Mouse (Mus musculus): ENCODE data around the gene H2-DMa. TPM values are rescaled to one million over a fixed set of nuclear protein-coding genes. Genes with fewer than 3 reads are reported as not detected.
"Not testable (repeated sequence)": the region's sequence is repeated elsewhere in the genome, so short reads cannot be mapped to it uniquely, and the experiment has no call there.

The H2-DMa gene
- polyA plus RNA-seq, 1 experiment: 8.2 TPM

DNA sequence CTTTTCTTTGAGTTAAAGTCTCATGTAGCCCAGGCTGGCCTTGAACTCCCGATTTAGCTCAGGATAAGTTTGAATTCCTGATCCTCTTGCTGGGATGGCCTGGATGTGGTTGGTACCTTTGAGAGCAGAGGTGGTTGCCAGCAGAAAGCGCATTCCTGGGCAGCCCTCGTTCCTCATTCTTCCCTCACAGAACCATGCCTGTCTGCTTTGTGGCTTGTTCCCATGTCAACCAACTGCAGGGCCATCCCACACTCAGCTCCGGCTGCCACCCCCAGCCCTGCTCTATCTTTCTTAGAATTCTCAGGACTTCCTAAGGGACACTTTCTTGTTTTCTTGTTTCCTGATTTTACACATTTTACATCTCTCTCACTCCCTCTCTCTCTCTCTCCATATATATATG, 22.1 kb downstream of the H2-DMa start:
- H3K27ac ChIP-seq (ENCODE audit: insufficient read depth, low read length): no peak overlapping the region
- no peak overlapping the region for H3K4me3 ChIP-seq (ENCODE audit: insufficient read depth, low read length)
- TF ChIP-seq POLR2A (IDR thresholded peaks at IDR 0.05; ENCODE audit: low read depth, low read length) (no peak), CTCF (IDR thresholded peaks at IDR 0.05; ENCODE audit: borderline replicate concordance, insufficient read depth, low read length) (no peak)
- H3K4me1 ChIP-seq (ENCODE audit: control insufficient read depth, insufficient read depth, low read length): peaks cover 5% of the 10 kb centered on the region; the same call in 1 of the 2 replicates

DNA sequence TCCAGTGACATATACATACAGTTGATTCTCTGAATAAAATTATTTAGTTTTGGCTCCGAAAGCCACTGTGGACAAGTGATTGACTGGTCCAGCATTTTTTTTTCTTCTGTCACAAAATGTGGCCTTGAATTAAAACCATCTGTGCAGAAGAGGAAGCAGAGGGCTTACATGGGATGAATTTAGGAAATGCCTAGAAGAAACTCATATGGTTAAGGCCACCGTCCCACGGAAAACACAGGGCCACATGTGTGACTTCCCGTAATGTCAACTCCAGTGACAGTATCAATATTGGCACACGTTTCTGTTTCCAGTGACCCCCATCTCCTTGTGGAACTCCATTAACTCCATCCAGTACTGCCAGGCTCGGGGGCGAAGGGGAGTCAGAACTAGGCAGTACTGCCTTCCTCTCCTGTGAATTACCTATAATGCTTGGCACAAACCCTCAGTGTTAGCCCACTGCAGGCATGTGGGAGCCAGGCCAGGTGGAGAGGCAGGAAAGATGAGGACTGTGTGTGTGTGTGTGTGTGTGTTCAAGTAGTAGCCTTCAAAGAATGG, 23.2 kb downstream of the H2-DMa start:
- Histone ChIP-seq H3K27ac (ENCODE audit: insufficient read depth, low read length) (no peak overlapping the region), H3K4me3 (ENCODE audit: insufficient read depth, low read length) (no peak overlapping the region), H3K4me1 (ENCODE audit: control insufficient read depth, insufficient read depth, low read length) (peaks cover 5% of the 10 kb centered on the region; the same call in 1 of the 2 replicates)
- no peak for TF ChIP-seq POLR2A (IDR thresholded peaks at IDR 0.05; ENCODE audit: low read depth, low read length)
- no peak for TF ChIP-seq CTCF (IDR thresholded peaks at IDR 0.05; ENCODE audit: borderline replicate concordance, insufficient read depth, low read length)

DNA sequence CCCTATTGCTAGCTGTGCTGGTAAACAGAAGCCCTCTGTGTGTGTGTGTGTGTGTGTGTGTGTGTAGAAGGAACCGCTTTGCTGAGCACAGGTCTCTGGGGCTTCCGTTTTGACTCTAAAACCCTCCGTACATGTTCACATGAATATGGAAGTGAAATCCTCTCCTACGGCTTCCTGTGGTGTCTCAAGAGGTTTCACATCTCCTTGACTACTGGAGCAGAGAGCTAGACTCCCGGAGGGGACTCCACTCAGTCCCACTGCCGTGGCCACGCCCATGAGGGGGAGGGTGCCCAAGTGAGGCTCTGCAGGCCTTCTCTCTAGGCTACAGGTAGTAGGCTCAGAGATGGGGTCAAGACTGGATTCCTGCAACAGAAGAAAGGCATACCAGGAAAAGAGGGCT, 23.7 kb downstream of the H2-DMa start, which contains the start of gene H2-DMb2:
Gene H2-DMb2, plus strand, starts transcription at position 275 of the 400 bp plus-strand sequence.
- no peak within 1 kb of the TSS for H3K4me3 ChIP-seq (ENCODE audit: insufficient read depth, low read length)
- H3K27ac ChIP-seq (ENCODE audit: insufficient read depth, low read length): no peak within 1 kb of the TSS

DNA sequence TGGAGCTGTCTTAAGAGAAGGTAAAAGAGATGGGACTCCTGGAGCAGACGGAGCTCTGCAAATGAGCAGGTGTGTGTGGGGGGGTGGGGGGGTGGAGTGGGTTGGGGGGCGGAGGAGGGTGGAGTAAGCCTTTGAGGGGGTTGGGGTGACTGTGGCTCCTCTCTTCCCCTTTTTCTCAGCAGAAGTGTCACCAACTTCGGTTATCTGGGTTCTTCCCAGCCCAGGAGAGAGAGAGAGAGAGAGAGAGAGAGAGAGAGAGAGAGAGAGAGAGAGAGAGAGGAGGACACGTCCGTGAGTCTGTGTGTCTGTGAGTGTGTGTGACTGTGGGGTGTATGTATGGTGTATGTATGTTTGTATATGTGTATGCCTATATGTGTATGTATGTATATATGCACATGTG, 24.1 kb downstream of the H2-DMa start:
- no peak overlapping the region for H3K27ac ChIP-seq (ENCODE audit: insufficient read depth, low read length)
- H3K4me1 ChIP-seq (ENCODE audit: control insufficient read depth, insufficient read depth, low read length): peaks cover 5% of the 10 kb centered on the region; the same call in 1 of the 2 replicates
- H3K4me3 ChIP-seq (ENCODE audit: insufficient read depth, low read length): no peak overlapping the region
- TF ChIP-seq CTCF (IDR thresholded peaks at IDR 0.05; ENCODE audit: borderline replicate concordance, insufficient read depth, low read length) (no peak), POLR2A (IDR thresholded peaks at IDR 0.05; ENCODE audit: low read depth, low read length) (no peak)

More for the DNA sequence above, 23.7 kb downstream of the H2-DMa start, which contains the start of gene H2-DMb2:
- TF ChIP-seq POLR2A (IDR thresholded peaks at IDR 0.05; ENCODE audit: low read depth, low read length) (no peak), CTCF (IDR thresholded peaks at IDR 0.05; ENCODE audit: borderline replicate concordance, insufficient read depth, low read length) (no peak)
- H3K4me1 ChIP-seq (ENCODE audit: control insufficient read depth, insufficient read depth, low read length): peaks cover 5% of the 10 kb centered on the region; the same call in 1 of the 2 replicates

DNA sequence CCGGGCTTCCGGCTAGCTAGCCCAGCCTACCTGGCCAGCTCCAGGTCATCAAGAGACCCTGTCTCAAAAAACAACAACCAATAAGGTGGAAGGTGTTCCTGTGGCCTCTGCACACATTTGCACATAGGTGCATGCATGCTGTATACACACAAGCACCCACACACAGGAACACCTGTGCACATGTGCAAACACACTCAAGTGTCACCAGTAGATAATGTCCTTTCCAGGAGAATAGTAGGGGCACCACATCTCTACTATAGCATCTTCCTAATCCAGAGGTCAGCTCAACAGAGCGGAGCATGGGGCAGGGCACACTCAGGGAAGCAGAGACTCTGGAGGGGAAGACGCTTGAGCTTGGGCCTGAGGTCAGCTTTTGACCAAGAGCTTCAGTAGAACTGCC, 24.9 kb downstream of the H2-DMa start:
- H3K4me1 ChIP-seq (ENCODE audit: control insufficient read depth, insufficient read depth, low read length); H3K27ac ChIP-seq (ENCODE audit: insufficient read depth, low read length); H3K4me3 ChIP-seq (ENCODE audit: insufficient read depth, low read length): not testable (repeated sequence)

DNA sequence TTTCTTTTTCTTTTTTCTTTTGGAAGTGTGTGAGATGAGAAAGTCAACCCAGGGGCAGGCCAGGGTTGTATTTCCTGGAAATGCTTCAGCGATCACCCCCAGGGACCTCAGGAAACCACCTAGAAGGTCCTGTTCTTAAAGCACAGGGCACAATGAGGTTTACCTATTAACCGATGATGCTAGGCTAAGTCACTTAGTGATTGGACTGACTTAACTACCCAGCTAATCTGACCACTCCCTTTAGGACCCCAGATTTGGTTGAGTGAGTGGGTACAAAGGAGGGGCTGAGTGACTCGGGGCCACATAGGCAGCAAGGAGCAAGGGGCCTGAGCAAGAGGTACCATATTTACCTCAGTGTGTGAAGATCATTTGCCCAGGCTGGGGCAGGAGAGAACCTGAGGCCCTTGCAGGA, 25.6 kb downstream of the H2-DMa start:
- TF ChIP-seq POLR2A (IDR thresholded peaks at IDR 0.05; ENCODE audit: low read depth, low read length) (no peak), CTCF (IDR thresholded peaks at IDR 0.05; ENCODE audit: borderline replicate concordance, insufficient read depth, low read length) (no peak)

DNA sequence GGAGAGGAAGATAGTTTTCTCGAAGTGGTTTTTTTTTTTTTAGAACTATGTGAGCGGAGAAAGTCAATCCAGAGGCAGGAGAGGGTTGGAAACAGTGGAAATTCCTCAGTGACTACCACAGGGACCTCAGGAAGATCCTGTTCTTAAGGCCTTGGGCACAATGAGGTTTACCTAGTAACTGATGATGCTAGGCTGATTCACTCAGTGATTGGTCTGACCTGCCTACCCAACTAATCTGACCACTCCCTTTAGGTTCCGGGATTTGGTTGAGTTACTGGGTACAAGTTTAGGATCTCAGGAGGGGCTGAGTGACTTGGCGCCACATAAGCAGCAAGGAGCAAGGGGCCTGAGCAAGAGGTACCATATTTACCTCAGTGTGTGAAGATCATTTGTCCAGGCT, 33.6 kb downstream of the H2-DMa start, which contains the start of gene H2-DMb1:
Gene H2-DMb1, plus strand, starts transcription at position 150 of the 400 bp plus-strand sequence.
- TF ChIP-seq POLR2A (IDR thresholded peaks at IDR 0.05; ENCODE audit: low read depth, low read length): no peak
- no peak for TF ChIP-seq CTCF (IDR thresholded peaks at IDR 0.05; ENCODE audit: borderline replicate concordance, insufficient read depth, low read length)
- Histone ChIP-seq H3K4me1 (ENCODE audit: control insufficient read depth, insufficient read depth, low read length) (no peaks in the 10 kb centered on the region), H3K27ac (ENCODE audit: insufficient read depth, low read length) (no peak within 1 kb of the TSS), H3K4me3 (ENCODE audit: insufficient read depth, low read length) (no peak within 1 kb of the TSS)

More for the DNA sequence above, 25.6 kb downstream of the H2-DMa start:
- Histone ChIP-seq H3K4me3 (ENCODE audit: insufficient read depth, low read length) (no peak overlapping the region), H3K27ac (ENCODE audit: insufficient read depth, low read length) (no peak overlapping the region), H3K4me1 (ENCODE audit: control insufficient read depth, insufficient read depth, low read length) (peaks cover 1% of the 10 kb centered on the region; the same call in 1 of the 2 replicates)

DNA sequence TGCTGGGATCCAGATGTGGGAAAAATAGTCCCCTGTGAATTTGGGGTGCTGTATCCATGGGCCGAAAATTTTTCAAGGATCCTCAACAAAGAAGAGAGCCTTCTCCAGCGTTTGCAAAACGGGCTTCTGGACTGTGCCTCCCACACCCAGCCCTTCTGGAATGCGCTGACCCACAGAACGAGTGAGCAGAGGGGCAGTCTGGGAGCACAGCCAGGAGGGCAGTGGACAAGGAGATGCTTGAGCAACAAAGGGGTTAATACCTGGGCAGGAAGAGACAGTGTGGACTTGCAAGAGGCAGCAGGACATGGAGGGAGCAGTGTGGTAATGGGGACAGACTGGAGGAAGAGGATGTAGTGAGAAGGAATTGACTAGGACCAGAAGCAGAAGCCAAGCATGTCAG, 36.2 kb downstream of the H2-DMa start:
- TF ChIP-seq CTCF (IDR thresholded peaks at IDR 0.05; ENCODE audit: borderline replicate concordance, insufficient read depth, low read length) (no peak), POLR2A (IDR thresholded peaks at IDR 0.05; ENCODE audit: low read depth, low read length) (no peak)

DNA sequence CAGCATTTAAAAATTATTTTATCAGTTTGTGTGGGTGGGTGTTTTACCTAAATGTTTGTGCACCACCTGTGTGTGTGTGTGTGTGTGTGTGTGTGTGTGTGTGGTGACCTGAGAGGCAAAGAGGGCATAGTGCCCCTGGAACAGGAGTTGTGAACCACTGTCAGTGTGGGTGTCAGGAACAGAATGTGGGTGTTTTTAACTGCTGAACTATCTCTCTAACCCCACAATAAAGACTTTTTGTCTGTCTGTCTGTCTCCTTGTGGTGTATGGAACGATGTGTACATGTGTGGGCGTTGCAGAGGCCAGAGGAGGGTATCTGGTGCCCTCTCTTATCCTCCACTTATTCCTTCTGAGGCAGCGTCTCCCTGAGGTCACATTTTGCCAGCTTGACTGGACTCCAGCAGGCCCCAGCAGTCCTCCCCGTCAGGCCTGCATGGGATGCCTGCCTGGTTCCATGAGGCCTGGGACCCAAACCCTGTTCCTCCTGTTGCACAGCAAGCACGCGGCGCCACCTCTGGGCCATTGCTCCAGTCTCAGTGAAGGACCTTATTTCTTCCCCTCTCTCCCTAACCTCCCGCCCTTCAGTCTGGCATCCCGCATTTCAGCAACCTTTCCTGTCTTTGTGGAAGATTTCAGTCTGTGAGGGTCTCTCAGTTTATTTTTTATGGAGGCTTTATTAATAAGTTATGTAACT, 45.0 kb downstream of the H2-DMa start:
- Histone ChIP-seq H3K4me1 (ENCODE audit: control insufficient read depth, insufficient read depth, low read length) (no peaks in the 10 kb centered on the region), H3K4me3 (ENCODE audit: insufficient read depth, low read length) (no peak overlapping the region), H3K27ac (ENCODE audit: insufficient read depth, low read length) (no peak overlapping the region)
- TF ChIP-seq CTCF (IDR thresholded peaks at IDR 0.05; ENCODE audit: borderline replicate concordance, insufficient read depth, low read length) (peak; percentile 61; the same call in 1 of the 2 replicates), POLR2A (IDR thresholded peaks at IDR 0.05; ENCODE audit: low read depth, low read length) (no peak)

More for the DNA sequence above, 36.2 kb downstream of the H2-DMa start:
- H3K4me1 ChIP-seq (ENCODE audit: control insufficient read depth, insufficient read depth, low read length): no peaks in the 10 kb centered on the region
- H3K27ac ChIP-seq (ENCODE audit: insufficient read depth, low read length): no peak overlapping the region
- no peak overlapping the region for H3K4me3 ChIP-seq (ENCODE audit: insufficient read depth, low read length)

DNA sequence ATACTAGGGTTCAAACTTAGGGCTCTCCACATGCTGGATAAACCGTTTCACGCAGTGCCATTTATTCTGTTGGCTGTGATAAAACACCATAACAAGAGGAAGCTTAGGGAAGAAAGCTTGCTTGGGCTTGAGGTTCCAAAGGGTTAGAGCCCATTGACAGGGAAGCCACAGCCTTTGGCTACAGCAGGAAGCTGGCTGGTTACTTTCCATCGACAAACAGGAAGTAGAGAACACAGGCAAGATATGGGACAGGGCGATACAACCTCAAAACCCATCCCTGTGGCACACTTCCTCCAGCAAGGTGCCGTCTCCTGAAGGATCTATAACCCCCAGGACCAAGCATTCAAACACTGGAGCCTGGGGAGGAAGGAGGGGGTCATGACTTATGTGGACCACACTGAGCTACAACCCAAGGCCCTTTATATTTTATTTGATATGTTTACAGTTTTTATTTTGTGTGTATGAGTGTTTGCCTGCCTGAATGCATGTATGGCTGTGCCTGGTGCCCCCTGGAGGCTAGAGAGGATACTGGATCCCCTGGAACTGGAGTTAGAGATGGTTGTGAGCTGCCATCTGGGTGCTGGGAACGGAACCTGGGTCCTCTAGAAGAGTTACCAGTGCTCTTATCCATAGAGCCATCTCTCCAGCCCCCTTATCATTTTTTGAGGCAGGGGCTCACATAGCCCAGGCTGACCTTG, 45.8 kb downstream of the H2-DMa start:
- H3K4me1 ChIP-seq (ENCODE audit: control insufficient read depth, insufficient read depth, low read length): no peaks in the 10 kb centered on the region
- TF ChIP-seq POLR2A (IDR thresholded peaks at IDR 0.05; ENCODE audit: low read depth, low read length) (no peak), CTCF (IDR thresholded peaks at IDR 0.05; ENCODE audit: borderline replicate concordance, insufficient read depth, low read length) (no peak)
- H3K27ac ChIP-seq (ENCODE audit: insufficient read depth, low read length): no peak overlapping the region
- no peak overlapping the region for H3K4me3 ChIP-seq (ENCODE audit: insufficient read depth, low read length)

All from embryonic fibroblast, embryonic 13.5 days (primary cell).